Mouse (Mus musculus) C2C12 (cell line): ENCODE measurements at regions not wholly inside any gene's neighbourhood (a gene's known extent, or its start where the extent isn't known, plus 50 kb on each side); places are given as distances from the start of the nearest gene placed in this dataset.

Experiments
- H3K27me3 ChIP-seq: one replicate; pipeline ENCODE4 v1.6.1; 2011; ENCODE audit not compliant: control insufficient read depth, insufficient read depth, insufficient read length
- H3K36me3 ChIP-seq: one replicate; pipeline ENCODE4 v1.6.1; 2011; ENCODE audit not compliant: control insufficient read depth, insufficient read depth
- H3K4me3 ChIP-seq: one replicate; pipeline ENCODE4 v1.5.1; 2011; ENCODE audit warnings: mild to moderate bottlenecking, control low read depth; ENCODE audit not compliant: poor library complexity, insufficient read depth, severe bottlenecking
- H3K79me2 ChIP-seq: one replicate; pipeline ENCODE4 v1.6.1; 2011; ENCODE audit not compliant: control insufficient read depth, insufficient read depth
- H3K79me3 ChIP-seq: one replicate; pipeline ENCODE4 v1.6.1; 2011; ENCODE audit warnings: low read depth, control low read depth
- H3ac ChIP-seq: one replicate; pipeline ENCODE3; 2011; ENCODE audit warnings: low read depth; ENCODE audit not compliant: control insufficient read depth, insufficient read length
- CEBPB ChIP-seq: IDR thresholded peaks from one replicate; pipeline ENCODE4 v1.6.1; 2011; ENCODE audit warnings: low read depth, mild to moderate bottlenecking, control low read depth, moderate library complexity
- CTCF ChIP-seq: IDR thresholded peaks from one replicate; pipeline ENCODE4 v1.5.1; 2011; ENCODE audit not compliant: control insufficient read depth, insufficient read depth, insufficient read length
- FOSL1 ChIP-seq: IDR thresholded peaks from one replicate; pipeline ENCODE4 v1.8.0; 2011; ENCODE audit warnings: mild to moderate bottlenecking, low read length; ENCODE audit not compliant: poor library complexity, insufficient read depth, severe bottlenecking
- MAX ChIP-seq: IDR thresholded peaks from one replicate; pipeline ENCODE4 v1.6.1; 2011; ENCODE audit warnings: mild to moderate bottlenecking, control low read depth
- MYOD1 ChIP-seq: IDR thresholded peaks from one replicate; pipeline ENCODE4 v1.6.1; 2011; ENCODE audit warnings: low read depth; ENCODE audit not compliant: control insufficient read depth, insufficient read length
- MYOG ChIP-seq: IDR thresholded peaks from one replicate; pipeline ENCODE4 v1.6.1; 2011; ENCODE audit not compliant: control insufficient read depth, insufficient read length; ENCODE audit errors: extremely low read depth
- USF1 ChIP-seq: IDR thresholded peaks from one replicate; pipeline ENCODE4 v1.6.1; 2011; ENCODE audit warnings: low read depth, mild to moderate bottlenecking, control low read depth, moderate library complexity

- TF ChIP-seq MYOG = no peak
- TF ChIP-seq USF1 = no peak
- no peak for TF ChIP-seq MAX
- TF ChIP-seq MYOD1 = no peak
- no peak for TF ChIP-seq FOSL1
- TF ChIP-seq CTCF = no peak
- no peak for TF ChIP-seq CEBPB
- no peaks in the 10 kb centered on the region for H3K79me3 ChIP-seq
Measured at GRCm38 (mm10) chr13:71665221-71665916, 298.2 kb downstream of the Irx1 start.

GRCm38 (mm10) chr13:71657898-71658297, 305.6 kb downstream of the Irx1 start:
- Histone ChIP-seq H3K79me3 (no peaks in the 10 kb centered on the region), H3K4me3 (no peak overlapping the region), H3K36me3 (no peaks in the 10 kb centered on the region), H3K79me2 (no peaks in the 10 kb centered on the region), H3K27me3 (no peaks in the 10 kb centered on the region), H3ac (no peak overlapping the region)
- TF ChIP-seq CTCF (no peak), CEBPB (no peak)

More at GRCm38 (mm10) chr13:71665221-71665916, 298.2 kb downstream of the Irx1 start:
- Histone ChIP-seq H3ac (no peak overlapping the region), H3K36me3 (no peaks in the 10 kb centered on the region), H3K79me2 (no peaks in the 10 kb centered on the region), H3K4me3 (no peak overlapping the region), H3K27me3 (no peaks in the 10 kb centered on the region)

GRCm38 (mm10) chr13:71653939-71654467, 309.5 kb downstream of the Irx1 start:
- H3K27me3 ChIP-seq = no peaks in the 10 kb centered on the region
- no peaks in the 10 kb centered on the region for H3K79me3 ChIP-seq
- TF ChIP-seq MYOD1 (no peak), MYOG (no peak), FOSL1 (no peak), CEBPB (no peak), CTCF (no peak), USF1 (no peak), MAX (no peak)
- no peaks in the 10 kb centered on the region for H3K36me3 ChIP-seq
- H3K4me3 ChIP-seq = no peak overlapping the region
- H3ac ChIP-seq = no peak overlapping the region
- H3K79me2 ChIP-seq = no peaks in the 10 kb centered on the region

GRCm38 (mm10) chr13:71653212-71653938, 310.1 kb downstream of the Irx1 start:
- Histone ChIP-seq H3ac (no peak overlapping the region), H3K27me3 (no peaks in the 10 kb centered on the region), H3K4me3 (no peak overlapping the region), H3K79me2 (no peaks in the 10 kb centered on the region), H3K79me3 (no peaks in the 10 kb centered on the region), H3K36me3 (no peaks in the 10 kb centered on the region)
- TF ChIP-seq FOSL1 = no peak
- TF ChIP-seq CEBPB = no peak
- TF ChIP-seq MAX = no peak
- TF ChIP-seq MYOD1 = no peak
- TF ChIP-seq CTCF = no peak
- no peak for TF ChIP-seq MYOG
- no peak for TF ChIP-seq USF1

GRCm38 (mm10) chr13:71649876-71650275, 313.6 kb downstream of the Irx1 start:
- H3K27me3 ChIP-seq = no peaks in the 10 kb centered on the region
- TF ChIP-seq MAX (no peak), MYOG (no peak), MYOD1 (no peak), USF1 (no peak), CEBPB (no peak), CTCF (no peak), FOSL1 (no peak)

GRCm38 (mm10) chr13:71649031-71649430, 314.5 kb downstream of the Irx1 start:
- H3K79me3 ChIP-seq = no peaks in the 10 kb centered on the region
- no peaks in the 10 kb centered on the region for H3K36me3 ChIP-seq
- TF ChIP-seq MAX (no peak), MYOD1 (no peak), FOSL1 (no peak), CTCF (no peak), USF1 (no peak), CEBPB (no peak), MYOG (no peak)
- no peak overlapping the region for H3K4me3 ChIP-seq
- no peaks in the 10 kb centered on the region for H3K79me2 ChIP-seq
- no peaks in the 10 kb centered on the region for H3K27me3 ChIP-seq
- H3ac ChIP-seq = no peak overlapping the region

More at GRCm38 (mm10) chr13:71649876-71650275, 313.6 kb downstream of the Irx1 start:
- no peak overlapping the region for H3ac ChIP-seq
- no peak overlapping the region for H3K4me3 ChIP-seq
- H3K79me2 ChIP-seq = no peaks in the 10 kb centered on the region
- H3K79me3 ChIP-seq = no peaks in the 10 kb centered on the region
- no peaks in the 10 kb centered on the region for H3K36me3 ChIP-seq
